Mouse (Mus musculus): ENCODE measurements around the gene Ifrd2. TPM values are rescaled to one million over a fixed set of nuclear protein-coding genes. Genes with fewer than 3 reads are reported as not detected.
"Not testable (repeated sequence)": the region's sequence is repeated elsewhere in the genome, so short reads cannot be mapped to it uniquely, and the experiment has no call there.

Gene Ifrd2
- total RNA-seq, 2 experiments from 2014 or later = 34.6 to 40.4 TPM

DNA sequence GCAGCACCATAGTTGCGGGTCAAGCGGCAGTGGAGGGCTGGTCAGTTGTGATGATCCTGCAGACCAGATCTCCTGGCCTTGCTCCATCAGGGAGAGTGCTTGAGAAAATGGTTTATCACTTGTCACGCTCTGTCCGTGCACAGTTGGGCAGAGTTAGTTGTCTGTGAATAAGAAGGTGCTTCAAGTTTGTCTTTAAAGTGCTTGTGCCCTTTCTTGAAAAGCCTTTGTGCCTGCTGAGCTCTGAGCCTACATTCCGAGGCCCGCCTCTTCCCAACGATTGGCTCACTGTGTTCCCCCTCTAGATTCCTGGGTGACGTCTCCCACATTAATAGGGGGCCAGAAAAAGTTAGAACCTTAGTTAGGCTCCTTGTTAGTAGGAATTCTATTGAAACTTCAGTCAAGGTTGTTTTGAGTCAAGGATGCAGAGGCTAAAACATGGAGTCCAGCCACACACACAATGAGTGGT lies 35.5 kb upstream of the Ifrd2 start:
- no peak for DNase-seq

DNA sequence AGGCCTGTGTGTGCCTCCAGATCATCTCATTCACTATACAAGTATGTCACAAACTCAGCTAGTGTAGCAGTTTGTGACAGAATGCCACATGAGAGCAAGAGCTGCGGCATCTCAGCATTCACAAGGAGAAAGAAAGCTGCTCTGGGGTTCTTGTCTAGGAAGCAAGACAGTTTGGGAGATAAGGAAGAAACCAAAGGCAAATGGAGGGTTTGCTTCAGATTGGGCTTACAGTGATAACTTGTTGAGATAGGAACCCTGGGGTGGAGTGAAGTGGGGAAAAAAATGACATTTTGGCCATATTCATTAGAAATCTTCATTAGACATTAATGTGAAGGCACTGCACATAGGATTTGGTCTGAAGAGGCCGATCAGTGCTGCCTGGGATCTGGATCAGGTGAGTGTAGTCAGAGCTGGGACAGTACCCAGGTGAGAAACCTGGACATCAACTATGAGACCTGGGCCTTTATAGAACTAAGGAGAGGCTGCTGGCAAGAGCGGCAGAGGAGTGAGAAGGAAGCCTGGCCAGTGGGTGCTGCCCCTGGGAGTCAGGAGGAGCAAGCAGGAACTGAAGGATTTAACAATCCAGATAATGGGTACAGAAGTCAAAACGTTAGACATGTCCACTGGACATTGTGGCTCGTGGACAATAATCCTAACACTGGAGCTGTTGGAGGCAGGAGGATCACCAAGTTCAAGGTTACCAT lies 34.6 kb upstream of the Ifrd2 start:
- no peak for DNase-seq

DNA sequence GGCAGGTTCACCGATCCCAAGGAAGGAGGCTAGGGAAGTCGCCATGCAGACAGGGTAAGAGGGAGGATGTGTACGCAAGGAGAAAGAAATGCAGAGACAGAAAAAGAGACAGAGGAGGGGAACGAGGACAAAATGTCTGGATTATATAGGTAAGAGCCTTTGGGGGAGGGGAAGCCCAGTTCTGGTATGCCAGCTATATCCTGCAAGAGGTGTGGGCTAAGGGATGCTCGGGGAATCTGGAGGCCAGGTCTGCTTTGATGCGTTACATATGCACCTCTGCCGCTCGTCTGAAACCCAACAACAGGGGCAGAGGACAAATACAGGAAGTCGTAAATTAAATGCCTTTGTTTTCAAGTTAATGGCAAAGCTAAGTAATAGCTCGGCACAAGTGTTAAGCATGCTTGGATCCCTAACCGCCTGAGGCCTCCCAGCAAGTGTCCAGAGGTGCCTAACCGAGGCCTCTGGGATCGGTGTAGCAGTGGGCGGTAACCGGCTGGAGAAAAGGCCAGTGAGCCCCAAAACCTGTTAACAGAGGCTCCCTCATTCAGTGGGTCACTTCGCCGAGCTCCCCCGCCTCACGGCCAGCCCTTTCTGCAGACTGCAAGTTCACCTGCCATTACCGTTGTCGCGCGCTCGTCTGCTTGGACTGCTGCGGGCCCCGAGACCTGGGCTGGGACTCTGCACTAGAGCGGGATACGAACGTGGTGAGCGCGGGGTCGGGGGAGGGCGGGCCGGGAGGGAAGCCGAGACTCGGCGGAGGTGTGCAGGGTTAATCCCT lies 33.7 kb upstream of the Ifrd2 start:
- peak; percentile 38 for DNase-seq

DNA sequence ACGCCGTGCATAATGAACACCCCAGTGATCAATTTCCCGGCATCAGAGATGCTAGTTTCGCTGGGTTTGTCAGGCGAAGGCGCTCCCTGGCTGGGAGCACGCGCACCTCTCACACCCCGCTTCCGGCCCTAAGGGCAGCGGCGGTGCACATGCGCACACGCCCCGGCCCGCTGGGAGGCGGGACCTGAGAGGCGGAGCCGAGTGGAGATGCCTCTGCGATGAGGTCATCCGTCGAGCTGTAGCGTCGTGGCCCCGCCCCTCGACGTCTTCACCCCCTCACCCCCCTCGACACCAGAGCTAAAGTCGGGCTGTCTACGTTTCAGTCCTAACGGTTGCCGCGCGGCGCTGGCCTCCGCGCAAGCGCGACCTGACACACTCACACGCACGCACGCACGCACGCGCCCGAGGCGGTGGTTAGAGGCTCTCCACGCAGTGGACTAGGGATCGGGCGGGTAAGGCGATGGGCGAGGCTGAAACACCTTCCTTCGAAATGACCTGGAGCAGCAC lies 33.1 kb upstream of the Ifrd2 start:
- DNase-seq = peak; percentile 93

DNA sequence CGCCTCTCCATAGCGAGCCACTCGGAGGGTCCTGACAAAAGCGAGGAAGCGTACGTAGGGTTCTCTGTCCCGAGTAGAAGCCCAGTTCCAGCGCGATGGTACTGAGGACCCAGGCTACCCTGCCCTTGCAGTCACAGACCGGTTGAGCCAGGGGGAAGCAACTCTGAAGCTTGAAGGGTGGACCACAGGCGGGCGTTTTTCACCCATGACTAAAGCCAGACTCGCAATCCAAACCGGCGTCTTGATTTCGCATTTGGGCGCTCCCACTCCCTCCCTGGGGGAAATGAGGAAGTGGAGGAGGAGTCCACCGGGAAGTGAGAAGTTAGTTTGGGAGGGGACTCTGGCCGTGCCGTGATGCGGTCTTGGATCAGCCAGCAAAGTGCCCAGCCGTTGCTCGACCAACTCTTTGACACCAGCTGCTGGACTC lies 32.4 kb upstream of the Ifrd2 start:
- DNase-seq = peak; percentile 48

DNA sequence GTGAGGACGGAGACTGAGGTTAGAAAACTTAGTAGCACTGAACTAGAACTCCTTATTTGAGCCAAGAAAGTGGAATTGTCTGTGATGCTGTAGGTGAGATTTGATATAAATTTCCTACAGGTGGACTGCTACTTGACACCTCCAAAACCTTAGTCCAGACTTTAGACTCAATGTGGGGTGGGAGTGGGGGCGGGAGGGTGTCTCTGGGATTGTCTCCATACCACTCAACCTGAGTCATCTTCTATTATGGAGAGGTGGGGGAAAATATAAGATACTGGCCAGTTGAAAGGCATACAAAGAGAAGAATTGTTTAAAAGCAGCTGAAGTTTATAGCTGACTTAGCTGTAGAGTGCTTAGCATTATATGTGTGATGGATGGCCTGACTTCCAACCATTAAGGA lies 31.7 kb upstream of the Ifrd2 start:
- no peak for DNase-seq

DNA sequence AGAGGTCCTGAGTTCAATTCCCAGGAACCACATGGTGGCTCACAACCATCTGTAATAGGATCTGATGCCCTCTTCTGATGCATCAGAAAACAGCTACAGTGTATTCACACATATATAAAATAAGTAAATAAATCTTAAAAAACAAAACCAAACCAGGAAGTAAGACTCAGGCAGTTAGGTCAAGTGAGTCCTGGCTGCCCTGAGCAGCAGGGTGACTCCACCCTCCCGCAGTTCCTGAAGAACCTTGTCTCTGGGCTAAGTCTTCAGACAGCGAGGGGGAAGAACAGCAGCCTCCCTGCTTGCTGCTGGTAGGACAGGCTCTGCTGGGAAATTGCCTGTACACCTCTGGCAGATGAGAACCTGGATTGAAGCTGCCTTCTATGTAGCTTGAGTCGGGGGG lies 31.1 kb upstream of the Ifrd2 start:
- DNase-seq = no peak

DNA sequence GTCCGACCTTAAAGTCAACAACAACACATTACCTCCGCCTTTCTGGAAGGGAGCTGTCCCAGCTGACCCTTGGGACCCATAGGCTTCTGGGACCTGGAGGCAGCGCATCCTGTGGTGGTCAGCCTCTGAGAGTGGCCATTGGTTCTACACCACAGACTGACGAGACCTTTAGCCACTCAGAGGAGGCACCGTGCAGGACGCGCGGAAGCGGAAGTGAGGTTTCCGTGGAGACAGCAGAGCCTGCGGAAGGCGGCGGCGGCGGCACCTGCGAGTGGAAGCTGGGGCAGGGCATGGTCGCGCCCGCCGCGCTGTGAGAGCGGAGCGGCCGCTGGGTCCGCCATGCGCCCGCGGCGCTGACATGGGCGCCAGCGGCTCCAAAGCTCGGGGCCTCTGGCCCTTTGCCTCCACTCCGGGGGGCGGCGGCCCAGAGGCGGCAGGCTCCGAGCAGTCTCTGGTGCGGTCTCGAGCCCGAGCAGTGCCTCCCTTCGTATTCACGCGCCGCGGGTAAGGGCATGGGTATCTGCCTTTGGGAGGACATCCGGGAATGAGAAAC lies 24.3 kb upstream of the Ifrd2 start, which contains the start of gene Tusc2:
Tusc2 (plus strand) TSS at position 227 of the 553 bp plus-strand sequence.
- peak; percentile 87 for DNase-seq

DNA sequence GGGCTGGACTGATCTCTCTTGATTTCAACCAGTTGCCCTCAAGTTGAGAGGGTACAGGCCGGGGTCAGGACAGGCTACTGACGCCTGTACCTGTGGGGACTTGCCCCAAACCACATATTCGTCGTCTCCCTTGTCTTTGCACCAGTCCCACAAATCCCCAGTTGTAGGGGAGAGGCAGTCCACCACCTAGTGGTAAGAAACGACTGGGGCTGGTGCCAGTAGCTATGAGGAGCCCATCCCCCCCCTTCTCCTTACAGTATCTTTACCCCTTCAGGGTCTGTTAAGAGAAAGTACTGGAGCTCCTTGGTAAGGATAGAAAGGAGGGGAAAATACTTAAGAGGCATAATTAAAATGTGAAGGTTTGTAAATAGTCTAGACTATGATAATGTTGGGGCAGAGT lies 21.9 kb upstream of the Ifrd2 start:
- not testable (repeated sequence) for DNase-seq

DNA sequence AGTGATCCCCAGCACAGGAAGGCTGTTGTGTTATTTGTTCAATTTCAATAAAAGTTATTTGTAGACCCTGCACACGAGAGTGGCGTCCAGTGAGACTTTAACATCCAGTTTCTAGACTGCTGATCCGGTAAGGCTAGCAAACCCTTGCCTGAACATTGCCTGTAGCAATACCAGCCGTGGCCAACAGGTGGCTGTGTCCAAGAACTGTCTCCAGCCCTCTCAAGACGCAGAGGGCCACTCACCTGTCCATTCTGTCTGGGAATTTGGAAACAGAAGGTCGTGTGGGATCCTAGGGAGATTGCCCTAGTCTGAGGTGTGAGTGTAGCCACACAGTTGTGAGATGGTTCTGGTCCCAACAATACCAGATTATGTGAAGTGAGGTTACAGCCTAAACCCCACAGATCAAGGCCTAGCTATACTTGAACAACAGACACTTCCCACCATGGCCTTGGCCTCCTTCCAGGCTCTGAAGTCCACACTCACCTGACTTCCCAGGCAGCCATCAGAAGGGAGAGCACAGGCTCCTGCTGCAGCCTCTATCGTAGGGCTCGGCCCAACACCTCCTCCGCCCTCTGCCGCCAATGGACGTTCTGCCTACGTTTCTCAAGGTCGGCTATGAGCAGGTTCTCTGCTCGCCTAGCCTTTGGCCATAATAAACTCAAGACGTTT lies 21.3 kb upstream of the Ifrd2 start:
- DNase-seq = peak; percentile 86

DNA sequence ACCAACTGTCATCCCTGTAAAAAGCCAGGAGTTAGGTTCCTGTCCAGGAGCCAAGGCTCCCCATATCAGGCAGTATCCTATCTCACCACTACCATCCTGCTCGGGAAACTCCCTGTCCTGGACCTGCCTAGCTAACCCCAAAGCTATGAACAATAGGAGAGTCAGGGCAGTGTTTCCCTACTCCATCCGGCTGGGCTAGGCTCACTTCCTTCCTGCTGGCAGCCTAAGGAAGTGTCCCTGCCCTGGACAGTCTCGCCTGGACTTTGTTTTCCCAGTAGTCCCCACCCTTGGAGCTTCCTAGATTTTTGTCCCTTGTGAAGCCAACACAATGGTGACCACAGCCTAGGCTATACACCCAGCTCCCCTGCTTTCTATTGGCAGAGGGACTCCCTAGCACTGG lies 20.6 kb upstream of the Ifrd2 start:
- no peak for DNase-seq

DNA sequence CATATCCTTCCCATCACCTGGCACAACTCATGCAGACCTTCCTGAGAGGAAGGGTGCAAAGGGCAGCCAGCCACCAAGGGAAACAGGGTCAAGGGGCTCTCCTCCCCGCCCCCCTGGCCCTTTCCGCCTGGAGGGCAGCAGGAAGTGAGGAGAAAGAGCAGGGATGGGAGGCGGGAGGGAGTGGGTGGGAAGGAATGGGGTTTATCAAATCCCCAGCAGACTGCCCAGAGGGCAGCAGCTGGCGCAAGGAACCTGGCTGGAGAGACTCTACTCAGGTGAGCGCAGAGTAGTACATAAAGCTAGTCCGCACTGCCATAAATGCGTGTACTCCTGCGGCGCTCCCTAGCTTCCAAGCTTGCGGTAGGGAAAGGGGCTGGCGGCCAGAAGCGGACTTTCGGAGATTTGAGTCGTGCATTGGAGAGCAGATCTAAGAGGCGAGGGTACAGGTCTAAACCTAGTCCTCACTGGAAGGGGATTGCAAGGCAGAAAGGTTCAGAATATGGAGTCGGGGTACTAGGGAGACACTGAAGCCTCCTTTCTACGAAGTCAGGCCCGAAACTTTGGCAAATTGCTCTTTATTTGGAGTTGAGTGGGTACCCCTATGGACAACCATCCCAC lies 19.6 kb upstream of the Ifrd2 start, which contains the start of gene Hyal2:
Hyal2 (plus strand) TSS at position 244 of the 618 bp plus-strand sequence.
- no peak for DNase-seq

DNA sequence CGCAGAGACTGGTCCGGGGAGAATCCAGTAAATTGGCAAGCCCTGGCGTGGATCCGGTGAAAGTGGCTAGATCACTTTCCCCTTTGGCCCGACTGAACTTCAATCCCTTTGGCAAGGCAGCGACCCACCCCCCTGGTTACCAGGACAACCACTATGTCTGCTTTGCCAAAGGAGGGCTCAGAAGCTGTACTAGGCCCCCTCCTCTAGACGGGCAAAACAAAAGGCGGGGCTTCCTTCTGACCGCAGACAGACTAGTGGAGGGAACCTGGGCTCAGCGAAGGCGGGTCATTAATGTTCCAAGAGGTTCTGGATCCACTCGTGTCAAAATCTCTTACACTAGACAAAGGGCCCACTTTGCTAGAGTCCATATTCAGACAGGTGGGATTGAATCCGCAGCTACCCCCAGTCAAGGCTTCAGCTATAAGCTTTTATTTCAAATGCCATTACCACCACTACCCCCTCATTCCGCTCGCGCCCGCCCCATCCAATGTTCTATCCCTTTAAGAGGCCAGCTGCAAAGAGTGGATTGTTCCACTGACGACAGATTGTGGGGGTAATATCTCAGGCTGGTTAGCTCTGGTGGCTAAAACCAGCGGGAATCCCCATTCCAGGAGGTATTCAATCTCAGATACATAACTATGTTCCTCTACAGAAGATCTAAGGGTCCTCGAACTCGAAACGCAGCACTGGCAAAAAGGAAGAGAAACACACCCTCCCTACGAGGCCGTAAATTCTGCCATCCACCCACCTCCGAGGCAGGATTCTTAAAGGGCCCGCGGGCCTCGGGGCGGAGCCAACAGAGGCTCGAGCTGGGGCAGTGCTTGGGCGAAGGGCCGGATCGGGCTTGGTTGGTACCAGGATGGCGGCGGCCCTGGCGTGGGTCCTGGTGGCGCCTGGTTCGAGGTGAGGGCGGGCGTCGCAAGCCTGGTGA lies 18.8 kb upstream of the Ifrd2 start:
- DNase-seq = peak; percentile 80

DNA sequence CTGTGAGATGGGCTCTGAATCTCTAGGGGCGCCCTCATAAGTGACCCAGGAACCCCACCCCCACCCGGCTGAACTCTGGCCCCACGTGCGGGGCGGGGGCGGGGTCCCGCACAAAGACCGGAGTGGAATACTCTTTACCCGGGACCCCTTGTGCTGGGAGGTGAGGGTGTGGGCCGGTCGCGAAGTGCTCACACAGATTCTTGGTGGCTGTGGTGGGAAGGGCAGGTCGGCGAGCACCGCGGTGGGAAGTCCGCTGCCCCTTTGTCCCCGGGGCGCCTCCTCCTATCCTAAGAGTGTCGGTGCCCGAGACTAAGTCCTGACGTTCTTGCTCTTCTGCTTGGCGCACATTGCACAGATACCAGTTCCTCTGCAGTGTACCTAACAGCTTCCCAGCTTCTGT lies 18.2 kb upstream of the Ifrd2 start:
- peak; percentile 37 for DNase-seq

DNA sequence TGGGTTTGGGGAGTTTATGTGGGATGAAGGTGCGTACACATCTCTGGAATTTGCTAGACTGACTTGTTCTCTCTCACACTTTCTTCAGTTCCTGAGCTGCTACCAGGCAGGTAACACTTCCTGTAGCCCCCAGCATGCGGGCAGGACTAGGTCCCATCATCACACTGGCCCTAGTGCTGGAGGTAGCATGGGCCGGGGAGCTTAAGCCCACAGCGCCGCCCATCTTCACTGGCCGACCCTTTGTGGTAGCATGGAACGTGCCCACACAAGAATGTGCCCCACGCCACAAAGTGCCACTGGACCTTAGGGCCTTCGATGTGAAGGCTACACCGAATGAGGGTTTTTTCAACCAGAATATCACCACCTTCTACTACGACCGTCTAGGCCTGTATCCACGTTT lies 17.4 kb upstream of the Ifrd2 start:
- no peak for DNase-seq

DNA sequence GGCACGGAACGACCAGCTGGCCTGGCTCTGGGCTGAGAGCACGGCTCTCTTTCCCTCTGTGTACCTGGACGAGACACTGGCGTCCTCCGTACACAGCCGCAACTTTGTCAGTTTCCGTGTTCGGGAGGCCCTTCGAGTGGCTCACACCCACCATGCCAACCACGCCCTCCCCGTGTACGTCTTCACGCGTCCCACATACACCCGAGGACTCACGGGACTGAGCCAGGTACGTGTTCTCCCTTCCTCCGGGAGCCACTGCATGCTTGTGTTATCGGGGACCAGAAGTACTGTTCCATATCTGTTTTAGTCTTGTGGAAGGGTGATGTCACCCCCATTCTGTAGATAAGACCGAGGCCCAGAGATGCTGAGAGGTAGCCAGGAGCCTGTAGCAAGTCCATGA lies 16.6 kb upstream of the Ifrd2 start:
- no peak for DNase-seq

DNA sequence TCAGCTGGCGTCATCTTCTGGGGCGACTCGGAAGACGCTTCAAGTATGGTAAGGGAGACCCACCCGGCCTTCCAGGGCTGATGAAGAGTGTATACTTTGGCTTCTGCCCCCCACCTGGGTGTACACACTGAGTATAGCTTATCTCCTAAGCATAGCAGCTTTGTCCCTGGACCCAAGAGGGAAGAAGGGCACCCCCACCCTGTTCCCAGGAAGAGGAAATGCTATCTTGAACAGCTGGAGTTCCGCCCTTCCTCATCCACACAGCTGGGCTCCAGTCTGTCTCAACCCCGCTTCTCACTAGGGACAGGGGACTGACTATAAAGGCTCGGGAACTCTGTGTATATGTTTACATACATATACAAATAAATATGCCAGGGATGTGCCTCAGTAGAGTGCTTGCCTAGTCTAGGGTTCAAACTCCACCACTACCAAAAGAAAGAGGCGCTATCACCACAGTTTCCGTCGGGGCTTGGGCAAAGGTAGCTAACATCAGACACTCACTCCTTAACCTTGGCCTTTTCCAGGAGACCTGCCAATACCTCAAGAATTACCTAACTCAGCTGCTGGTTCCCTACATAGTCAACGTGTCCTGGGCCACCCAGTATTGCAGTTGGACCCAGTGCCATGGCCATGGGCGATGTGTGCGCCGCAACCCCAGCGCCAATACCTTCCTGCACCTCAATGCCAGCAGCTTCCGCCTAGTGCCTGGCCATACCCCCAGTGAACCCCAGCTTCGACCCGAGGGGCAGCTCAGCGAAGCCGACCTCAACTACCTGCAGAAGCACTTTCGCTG lies 15.7 kb upstream of the Ifrd2 start:
- no peak for DNase-seq

DNA sequence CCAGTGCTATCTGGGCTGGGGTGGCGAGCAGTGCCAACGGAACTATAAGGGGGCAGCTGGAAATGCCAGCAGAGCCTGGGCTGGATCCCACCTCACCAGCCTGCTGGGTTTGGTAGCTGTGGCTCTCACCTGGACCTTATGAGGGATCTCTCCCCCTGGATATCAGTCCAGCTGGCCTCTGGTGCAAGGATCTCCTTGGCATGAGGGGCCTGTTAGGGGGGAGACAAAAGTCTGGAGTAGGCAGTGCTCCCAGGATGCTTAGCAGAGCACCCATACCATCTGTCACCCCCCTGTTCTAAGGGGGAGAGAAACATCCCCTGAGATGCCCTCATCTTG lies 15.1 kb upstream of the Ifrd2 start:
- no peak for DNase-seq

DNA sequence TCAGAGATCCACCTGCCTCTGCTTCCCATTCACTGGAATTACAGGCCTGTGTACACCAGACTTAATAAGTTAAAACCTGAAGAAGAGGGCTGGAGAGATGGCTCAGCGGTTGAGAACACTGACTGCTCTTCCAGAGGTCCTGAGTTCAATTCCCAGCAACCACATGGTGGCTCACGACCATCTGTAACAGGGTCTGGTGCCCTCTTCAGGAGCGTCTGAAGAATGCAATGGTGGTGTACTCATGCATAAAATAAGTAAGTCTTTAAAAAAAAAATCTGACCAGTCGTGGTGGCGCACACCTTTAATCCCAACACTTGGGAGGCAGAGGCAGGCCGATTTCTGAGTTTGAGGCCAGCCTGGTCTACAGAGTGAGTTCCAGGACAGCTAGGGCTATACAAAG lies 13.7 kb upstream of the Ifrd2 start:
- not testable (repeated sequence) for DNase-seq

Data from gastrocnemius, postnatal 10 days (tissue).